Mouse (Mus musculus) liver, postnatal 0 days (tissue): Measurements from ENCODE around the gene Klrb1b. TPM values are rescaled to one million over a fixed set of nuclear protein-coding genes. Genes with fewer than 3 reads are reported as not detected.
"Not testable (repeated sequence)": the region's sequence is repeated elsewhere in the genome, so short reads cannot be mapped to it uniquely, and the experiment has no call there.

Experiments used
- ATAC-seq: fragments of 200-750 bp; cut with Nextera tagmentation; 2 replicates; pipeline ENCODE4 v1.8.0; 2017; ENCODE audit warnings: mild to moderate bottlenecking, moderate library complexity
- DNase-seq: peaks from one replicate; pipeline ENCODE4 v3.0.0-alpha.2; 2016
- H3K27ac ChIP-seq: fragments of 300-500 bp; sonication (generic); 2 replicates; pipeline ENCODE4 v1.5.1; 2014; ENCODE audit warnings: antibody characterized with exemption, moderate library complexity, mild to moderate bottlenecking, low read depth
- H3K27me3 ChIP-seq: fragments of 300-500 bp; sonication (generic); 2 replicates; pipeline ENCODE4 v1.6.1; 2014; ENCODE audit warnings: low read length, control low read depth, mixed read lengths; ENCODE audit not compliant: insufficient read depth
- H3K36me3 ChIP-seq: fragments of 300-500 bp; sonication (generic); replicated peaks from 2 replicates; pipeline ENCODE4 v1.6.1; 2014; ENCODE audit warnings: mild to moderate bottlenecking, control low read depth, low read length, moderate library complexity, mixed read lengths; ENCODE audit not compliant: insufficient read depth
- H3K4me1 ChIP-seq: fragments of 300-500 bp; sonication (generic); 2 replicates; pipeline ENCODE4 v1.6.1; 2014; ENCODE audit warnings: antibody characterized with exemption, mild to moderate bottlenecking, control low read depth; ENCODE audit not compliant: insufficient read depth
- H3K4me2 ChIP-seq: fragments of 300-500 bp; sonication (generic); 2 replicates; pipeline ENCODE4 v1.6.1; 2014; ENCODE audit warnings: low read depth, mild to moderate bottlenecking, low read length, moderate library complexity, mixed read lengths
- H3K4me3 ChIP-seq: fragments of 300-500 bp; sonication (generic); 2 replicates; pipeline ENCODE4 v1.5.1; 2014; ENCODE audit warnings: low read depth, low read length
- H3K9ac ChIP-seq: fragments of 300-500 bp; sonication (generic); replicated peaks from 2 replicates; pipeline ENCODE4 v1.6.1; 2014; ENCODE audit warnings: mild to moderate bottlenecking, moderate library complexity
- H3K9me3 ChIP-seq: fragments of 300-500 bp; sonication (generic); 2 replicates; pipeline ENCODE4 v1.6.1; 2016; ENCODE audit warnings: mild to moderate bottlenecking, control low read depth, low read length, mixed read lengths
- CTCF ChIP-seq: sonication (generic); IDR thresholded peaks from 2 replicates; pipeline ENCODE4 v1.5.1; 2016; ENCODE audit warnings: antibody characterized with exemption, low read depth
- EP300 ChIP-seq: IDR thresholded peaks from 2 replicates; pipeline ENCODE4 v1.6.1; 2016; ENCODE audit warnings: antibody characterized with exemption, low read depth, mild to moderate bottlenecking
- WGBS: fragments of 180-500 bp; shearing (Covaris S2); extraction: QIAGEN DNeasy Blood & Tissue Kit; methylation state at CpG from one replicate; pipeline ENCODE4 v1.1.7; 2014; ENCODE audit not compliant: insufficient replicate concordance; 5-methylcytosine and 5-hydroxymethylcytosine counted together
- polyA plus RNA-seq: library from polyadenylated mRNA; unstranded; fragments of >200 nt; fragmentation: Nextera tagmentation; extraction: Ambion mirVana; gene quantifications from 2 replicates; pipeline ENCODE4 v1.2.1, GENCODE M21; 2015

The Klrb1b gene
- polyA plus RNA-seq, 1 experiment from 2014 or later = 0.39 TPM

DNA sequence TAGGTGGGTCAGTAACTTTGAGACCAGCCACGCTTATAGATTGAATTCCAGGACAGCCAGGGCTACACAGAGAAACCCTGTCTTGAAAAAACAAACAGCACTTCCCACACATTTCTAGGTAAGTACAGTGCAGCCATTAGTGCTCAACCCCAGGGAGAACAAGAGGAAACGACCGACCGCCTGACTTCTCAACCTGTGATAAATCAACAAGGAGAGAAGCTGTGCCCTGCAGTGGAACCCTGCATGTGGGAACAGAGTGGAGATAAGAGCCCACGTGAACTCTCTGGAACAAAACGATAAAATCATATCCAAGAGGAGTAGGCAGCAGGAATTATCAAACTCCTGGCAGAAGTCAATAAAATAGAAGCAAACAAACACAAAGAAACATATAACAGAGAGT is 32.4 kb downstream of the Klrb1b start:
- TF ChIP-seq EP300 = no peak
- TF ChIP-seq CTCF = no peak
- Histone ChIP-seq H3K9ac (no peak overlapping the region), H3K4me1 (peaks cover 15% of the 10 kb centered on the region), H3K36me3 (no peaks in the 10 kb centered on the region), H3K27me3 (no peaks in the 10 kb centered on the region), H3K4me3 (no peak overlapping the region), H3K9me3 (no peaks in the 10 kb centered on the region), H3K27ac (no peak overlapping the region), H3K4me2 (no peak overlapping the region)
- DNase-seq (no peak), ATAC-seq (no peak)
- 24% methylated on average over 6 of the region's 6 CpGs for WGBS

DNA sequence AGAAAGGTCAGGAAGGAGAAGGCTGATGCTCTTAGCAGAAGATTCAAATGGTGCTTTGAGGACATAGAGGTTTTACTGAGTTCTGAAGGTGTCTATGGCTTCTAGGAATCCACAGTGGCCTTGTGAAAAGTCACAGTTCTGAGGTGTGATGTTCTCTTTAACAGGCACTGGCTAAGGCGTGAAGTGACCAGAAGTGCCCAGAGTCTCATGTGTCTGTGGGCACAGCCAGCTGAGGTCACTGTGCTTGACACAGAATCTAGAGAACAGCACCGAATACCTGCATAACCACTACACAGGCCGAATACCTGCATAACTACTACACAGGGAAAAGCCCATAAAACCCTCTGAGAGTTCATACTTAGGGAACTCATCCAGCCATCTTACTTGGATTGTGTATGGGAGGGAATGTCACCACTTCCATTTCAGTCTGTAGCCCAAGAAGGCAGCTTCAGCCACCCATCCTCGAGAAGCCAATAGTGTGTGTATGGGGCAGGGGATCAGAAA is 35.6 kb downstream of the Klrb1b start:
- H3K4me1 ChIP-seq, H3K4me3 ChIP-seq, H3K9ac ChIP-seq, ATAC-seq, H3K27ac ChIP-seq, DNase-seq, H3K36me3 ChIP-seq, H3K27me3 ChIP-seq, H3K4me2 ChIP-seq, H3K9me3 ChIP-seq: not testable (repeated sequence)
- WGBS = 74% methylated on average over 4 of the region's 4 CpGs

DNA sequence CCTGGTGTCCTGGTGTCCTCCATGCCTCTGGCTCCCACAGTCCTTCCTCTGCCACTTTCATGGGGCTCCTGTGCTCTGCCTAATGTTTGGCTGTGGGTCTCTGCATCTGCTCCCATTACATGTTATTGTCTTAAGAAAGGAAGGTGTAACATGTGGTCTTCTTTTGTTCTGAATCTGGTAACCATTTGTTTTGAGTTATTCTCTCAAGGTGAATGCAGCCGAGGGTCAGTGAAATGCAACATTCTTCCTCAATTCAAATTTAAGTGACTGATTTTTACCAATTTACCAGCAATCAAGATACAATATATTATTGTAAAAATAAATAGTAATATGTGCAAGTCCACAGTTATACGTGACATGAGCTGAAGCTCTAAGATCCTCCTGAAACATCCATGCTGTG is 37.0 kb downstream of the Klrb1b start, which contains the start of gene Klrb1c:
Gene Klrb1c (minus strand): TSS at position 101 of the 400 bp plus-strand sequence.
- Histone ChIP-seq H3K9ac (no peak within 1 kb of the TSS), H3K27me3 (no peaks in the 10 kb centered on the region), H3K4me3 (no peak within 1 kb of the TSS), H3K4me2 (no peak within 1 kb of the TSS), H3K36me3 (no peaks in the 10 kb centered on the region), H3K4me1 (peaks cover 7% of the 10 kb centered on the region; the same call in 1 of the 2 replicates), H3K27ac (no peak within 1 kb of the TSS), H3K9me3 (no peaks in the 10 kb centered on the region)
- TF ChIP-seq EP300 (no peak), CTCF (no peak)
- WGBS = 73% methylated on average over 2 of the region's 2 CpGs
- no peak for DNase-seq
- no peak for ATAC-seq

DNA sequence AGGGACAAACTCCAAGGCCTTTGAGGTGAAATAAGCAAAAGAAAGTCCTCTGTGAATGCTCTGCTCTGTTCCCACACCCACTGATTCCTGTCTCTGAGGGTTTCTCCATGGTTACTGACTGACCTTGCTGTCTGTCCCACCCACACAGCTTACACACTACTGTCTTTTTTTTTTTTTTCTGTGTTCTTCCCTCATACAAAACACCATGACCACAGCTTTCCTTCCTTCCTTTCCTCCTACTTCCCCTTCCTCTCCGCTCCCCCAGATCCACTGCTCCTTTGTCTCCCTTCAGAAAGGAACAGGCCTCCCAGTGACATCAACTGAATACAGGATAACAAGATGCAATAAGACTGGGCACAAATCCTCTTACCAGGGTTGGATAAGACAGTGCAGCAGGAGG is 37.6 kb downstream of the Klrb1b start:
- TF ChIP-seq CTCF = no peak
- TF ChIP-seq EP300 = no peak
- H3K9ac ChIP-seq = no peak overlapping the region
- peaks cover 3% of the 10 kb centered on the region; the same call in 1 of the 2 replicates for H3K4me1 ChIP-seq
- H3K4me3 ChIP-seq = no peak overlapping the region
- ATAC-seq (no peak), DNase-seq (no peak)
- no peaks in the 10 kb centered on the region for H3K27me3 ChIP-seq
- H3K4me2 ChIP-seq = no peak overlapping the region
- WGBS = 50% methylated on average over 1 of the region's 1 CpGs
- H3K27ac ChIP-seq = no peak overlapping the region
- no peaks in the 10 kb centered on the region for H3K9me3 ChIP-seq
- H3K36me3 ChIP-seq = no peaks in the 10 kb centered on the region

DNA sequence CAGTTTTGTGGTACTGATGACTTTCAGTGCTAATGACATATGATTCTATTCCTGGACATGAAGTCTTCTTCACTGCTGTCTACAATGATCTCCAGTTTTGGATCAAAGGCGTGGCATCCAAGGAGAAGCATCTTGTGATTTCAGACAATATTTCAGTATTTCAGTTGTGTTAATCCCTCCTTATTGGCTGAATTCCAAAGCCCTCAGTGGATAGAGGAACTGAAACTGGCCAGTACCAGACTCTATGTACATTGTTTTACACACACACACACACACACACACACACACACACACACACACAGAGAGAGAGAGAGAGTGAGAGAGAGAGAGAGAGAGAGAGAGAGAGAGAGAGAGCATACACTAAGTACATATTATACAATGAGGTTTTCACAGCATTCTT is 39.7 kb downstream of the Klrb1b start:
- H3K9me3 ChIP-seq, ATAC-seq, H3K4me2 ChIP-seq, H3K27ac ChIP-seq, H3K4me1 ChIP-seq, H3K4me3 ChIP-seq, H3K27me3 ChIP-seq, H3K9ac ChIP-seq, DNase-seq, H3K36me3 ChIP-seq: not testable (repeated sequence)
- 71% methylated on average over 1 of the region's 1 CpGs for WGBS

DNA sequence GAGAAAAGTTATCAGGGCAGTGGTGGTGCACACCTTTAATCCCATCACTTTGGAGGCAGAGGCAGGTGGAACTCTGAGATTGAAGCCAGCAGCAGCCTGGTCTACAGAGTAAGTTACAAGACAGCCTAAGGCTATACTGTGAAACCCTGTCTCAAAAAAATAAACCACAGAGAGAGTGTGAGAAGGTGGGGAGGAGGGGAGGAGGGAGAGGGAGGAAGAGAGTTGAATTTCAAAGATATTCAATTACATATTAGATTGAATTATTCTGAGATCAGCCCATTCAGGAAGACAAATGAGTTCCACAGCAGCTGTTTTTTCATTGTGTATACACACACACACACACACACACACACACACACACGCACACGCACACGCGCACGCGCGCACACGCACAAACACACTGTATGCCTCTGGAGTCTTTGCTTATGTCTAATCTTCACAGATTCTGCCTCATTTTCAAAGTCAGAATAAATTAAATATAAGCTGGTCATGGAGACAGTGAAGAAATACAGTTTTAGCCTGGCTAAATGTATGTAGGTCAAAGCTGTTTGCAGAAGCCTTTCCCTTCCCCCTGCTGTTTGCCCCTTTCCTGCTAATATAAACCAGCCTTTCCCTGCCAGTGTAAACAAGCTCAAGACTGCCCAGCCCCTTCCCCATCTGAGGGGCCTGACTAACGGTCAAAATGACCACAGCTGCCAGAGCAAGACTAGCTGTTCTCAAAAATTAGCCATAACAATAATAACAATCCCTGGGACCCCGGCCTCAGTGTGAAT is 56.5 kb downstream of the Klrb1b start:
- WGBS = 73% methylated on average over 10 of the region's 10 CpGs
- Histone ChIP-seq H3K27me3 (no peaks in the 10 kb centered on the region), H3K9me3 (no peaks in the 10 kb centered on the region), H3K36me3 (no peaks in the 10 kb centered on the region), H3K4me3 (no peak overlapping the region), H3K9ac (no peak overlapping the region), H3K27ac (peak overlapping the region; percentile 64), H3K4me1 (0 out of 2 replicates have a peak, but pooled peaks cover 7% of the 10 kb centered on the region), H3K4me2 (no peak overlapping the region)
- TF ChIP-seq CTCF (no peak), EP300 (no peak)
- ATAC-seq (peak; percentile 40; the same call in 1 of the 2 replicates), DNase-seq (no peak)
